Mouse (Mus musculus) brain, embryonic 14.5 days (tissue): ENCODE measurements around the gene Pex16.

Experiments
- CTCF ChIP-seq: fragments of 200-500 bp; IDR thresholded peaks from 2 replicates; pipeline ENCODE4 v1.5.1; 2012; ENCODE audit warnings: inconsistent platforms, mild to moderate bottlenecking, moderate library complexity, borderline replicate concordance; ENCODE audit not compliant: insufficient read depth, insufficient read length; ENCODE audit errors: extremely low read depth
- POLR2A ChIP-seq: fragments of 200-500 bp; IDR thresholded peaks from 2 replicates; pipeline ENCODE4 v1.6.1; 2012; ENCODE audit warnings: mild to moderate bottlenecking, inconsistent platforms, borderline replicate concordance; ENCODE audit not compliant: poor library complexity, insufficient read depth, insufficient read length, severe bottlenecking; ENCODE audit errors: extremely low read depth

DNA sequence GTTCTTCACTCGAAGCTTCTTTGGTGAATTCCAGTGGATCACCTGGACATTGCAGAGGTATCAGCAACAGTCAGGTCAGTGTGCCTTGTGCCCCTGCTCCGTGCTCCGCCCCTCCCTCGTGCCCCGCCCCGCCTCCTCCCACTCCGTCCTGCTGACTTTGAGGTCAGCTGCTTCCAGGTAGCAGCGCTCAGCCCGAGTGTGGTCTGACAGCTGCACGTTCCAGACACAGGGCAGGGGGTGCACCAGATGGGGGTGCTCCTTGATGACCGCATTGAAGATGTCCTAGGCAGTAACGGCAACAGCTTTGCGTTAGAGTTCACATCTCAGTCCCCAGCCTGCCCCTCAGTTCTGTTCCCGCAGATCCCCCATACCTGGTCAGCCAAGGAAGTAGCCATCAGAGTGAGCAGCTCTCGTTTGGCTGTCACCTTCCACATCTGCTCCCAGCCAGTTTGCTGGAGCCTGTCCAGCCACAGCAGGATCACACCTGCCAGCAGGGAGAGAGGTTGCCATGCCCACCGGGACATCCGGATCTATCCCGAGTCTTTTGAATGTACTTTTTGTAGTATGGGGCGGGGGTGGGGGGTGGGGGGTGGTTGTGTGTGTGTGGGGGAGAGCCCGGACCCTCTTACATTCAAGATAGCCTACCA, 7.0 kb upstream of the Pex16 start:
- TF ChIP-seq POLR2A (no peak), CTCF (no peak)
